Mouse (Mus musculus) lung, postnatal 14 days (tissue): ENCODE measurements at regions not wholly inside any gene's neighbourhood (a gene's known extent, or its start where the extent isn't known, plus 50 kb on each side); places are given as distances from the start of the nearest gene placed in this dataset.
A peak's percentile ranks its signal among the peaks of the same experiment; 100 is the strongest.

ENCODE experiments used
- DNase-seq: peaks from one replicate; pipeline ENCODE4 v3.0.0; 2021

GRCm38 (mm10) chr15:97188545-97188944 is 58.4 kb upstream of the Pced1b start:
- no peak for DNase-seq

- no peak for DNase-seq
These were observed 59.1 kb upstream of the Pced1b start for GRCm38 (mm10) chr15:97187831-97188230.

DNA sequence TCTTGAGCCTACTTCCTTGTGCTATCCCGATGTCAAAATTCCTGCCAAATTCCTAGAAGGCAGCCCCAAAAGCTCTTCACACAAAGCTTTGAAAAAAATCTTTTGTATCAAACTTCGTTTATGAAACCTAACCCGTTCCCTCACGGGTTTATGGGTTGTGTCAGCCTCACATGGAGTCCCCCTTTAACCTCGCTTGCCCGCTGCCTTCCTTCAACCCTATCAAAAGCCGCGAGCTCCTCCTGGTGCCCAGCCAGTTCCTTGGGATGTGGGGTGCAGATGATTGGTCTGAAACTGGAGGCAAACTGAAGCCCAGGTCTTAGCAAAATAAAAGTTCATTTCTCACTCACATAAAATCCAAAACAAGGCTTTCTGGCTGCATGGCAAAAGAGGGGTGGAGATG is 60.9 kb upstream of the Pced1b start:
- DNase-seq: peak; percentile 29

DNA sequence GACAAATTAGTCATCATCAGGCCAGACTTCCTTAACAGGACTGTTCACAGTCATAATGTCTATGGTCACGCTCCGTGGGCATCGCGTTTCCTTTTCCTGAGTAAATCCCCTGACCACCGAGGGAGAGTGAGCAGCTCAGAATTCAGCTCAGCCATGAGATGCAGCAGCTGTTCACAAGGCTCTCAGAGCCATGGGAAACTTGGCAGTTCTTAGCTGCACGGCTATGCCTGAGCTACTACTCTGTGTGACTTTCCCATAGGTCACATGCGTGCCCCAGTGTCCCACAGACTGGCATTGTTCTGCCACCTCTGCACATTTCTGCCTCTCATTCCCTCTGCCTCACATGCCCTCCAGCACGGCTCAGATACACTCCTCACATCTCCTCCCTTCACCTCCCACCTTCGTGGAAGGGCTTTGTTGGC is 64.3 kb upstream of the Pced1b start:
- no peak for DNase-seq

GRCm38 (mm10) chr15:97180970-97181669 is 65.8 kb upstream of the Pced1b start:
- no peak for DNase-seq

DNA sequence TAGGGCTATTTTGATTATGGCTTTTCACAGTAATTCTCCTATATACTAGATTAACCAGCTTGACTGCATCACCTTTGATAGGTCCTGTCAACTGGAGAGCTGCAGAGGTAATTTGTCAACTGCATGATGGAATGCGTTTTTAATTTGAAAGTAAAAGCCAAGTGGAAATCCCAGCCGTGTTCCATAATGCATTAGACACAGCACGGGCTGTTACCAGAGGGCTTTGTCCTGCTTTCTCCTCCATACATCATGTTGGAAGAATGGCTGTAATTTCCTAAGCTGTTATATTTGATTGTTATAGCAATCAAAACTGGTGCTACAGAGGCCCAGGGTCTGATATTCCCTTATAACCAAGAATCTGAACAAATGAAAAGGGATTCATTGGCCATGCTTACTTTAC is 68.6 kb upstream of the Pced1b start:
- DNase-seq: no peak

- no peak for DNase-seq
These were observed 69.1 kb upstream of the Pced1b start for GRCm38 (mm10) chr15:97177806-97178205.

- DNase-seq: peak; percentile 60
These were observed 71.9 kb upstream of the Pced1b start for GRCm38 (mm10) chr15:97174989-97175388.

DNA sequence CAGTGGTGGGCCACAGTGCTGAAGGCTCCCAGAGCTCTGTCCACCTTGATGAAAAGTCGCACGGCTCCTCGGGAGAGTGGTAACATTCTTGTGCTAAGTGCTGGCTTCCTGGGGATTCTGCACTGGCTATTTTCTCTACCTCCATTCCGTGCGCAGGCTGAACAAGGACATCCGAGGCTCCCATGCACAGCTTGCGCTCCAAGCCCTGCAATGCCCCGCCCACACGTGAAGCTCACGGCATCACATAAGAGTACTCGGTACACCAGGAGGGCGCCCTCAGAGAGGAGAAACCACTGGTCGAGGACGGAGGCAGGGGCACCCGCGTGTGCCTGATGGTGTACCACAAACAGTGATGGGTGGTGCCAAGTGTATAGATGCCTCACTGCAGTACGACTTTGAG is 73.7 kb upstream of the Pced1b start:
- no peak for DNase-seq

DNA sequence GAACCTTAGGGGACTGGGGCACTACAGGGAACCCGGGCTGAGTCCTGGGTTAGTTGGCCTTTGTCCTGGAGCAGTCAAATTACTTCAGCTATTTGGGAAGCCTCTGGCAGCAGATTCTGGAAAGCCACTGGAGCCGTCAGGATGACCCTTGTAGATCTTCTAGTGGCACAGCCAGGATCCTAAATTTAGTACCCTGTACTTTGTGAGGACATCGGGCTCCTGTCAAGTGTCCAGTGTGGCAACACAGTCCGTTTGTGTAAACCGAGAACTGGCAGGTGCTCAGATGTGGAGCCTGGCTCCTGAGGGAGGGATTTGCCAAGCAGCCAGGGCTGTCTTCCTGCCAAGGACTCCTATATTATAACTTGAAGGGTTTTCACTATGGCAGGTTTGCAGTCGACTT is 76.8 kb upstream of the Pced1b start:
- peak; percentile 16 for DNase-seq

DNA sequence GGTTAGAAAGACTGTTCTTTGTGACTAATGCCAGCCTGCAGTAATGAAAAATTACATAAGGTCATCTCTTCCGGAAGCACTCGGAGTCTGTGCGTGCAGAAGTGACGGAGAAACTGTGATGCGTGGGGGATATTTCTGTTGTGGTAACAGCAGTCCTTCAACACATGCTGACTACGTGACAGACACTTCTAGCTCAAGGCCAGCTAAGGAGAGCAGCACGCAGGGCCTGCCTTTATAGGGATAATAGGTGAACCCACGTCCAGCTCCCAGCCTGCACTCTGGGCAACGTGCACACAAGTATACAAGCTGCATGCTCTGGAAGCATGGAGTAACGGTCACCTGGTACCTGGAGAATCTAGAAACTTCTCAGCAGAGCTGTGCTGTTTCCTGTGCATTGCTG is 77.5 kb upstream of the Pced1b start:
- no peak for DNase-seq

DNA sequence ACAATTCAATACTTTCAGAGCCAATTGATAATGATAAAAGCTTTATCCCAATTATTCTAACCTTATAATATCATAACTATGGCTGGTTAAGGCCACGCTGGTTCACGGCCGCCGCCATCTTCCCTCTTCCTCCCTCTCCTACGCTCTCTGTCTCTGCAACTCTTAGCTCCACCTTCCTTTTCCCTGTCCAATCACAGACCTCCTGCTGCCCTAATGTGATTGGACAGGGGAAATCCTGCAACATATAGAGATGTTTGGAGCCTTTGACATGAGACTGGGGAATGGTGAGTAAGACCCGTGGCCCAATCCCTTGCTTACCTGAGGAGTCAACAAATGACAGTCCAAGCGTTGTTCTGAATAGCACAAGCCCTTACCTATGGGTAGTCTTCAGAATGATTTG is 79.8 kb upstream of the Pced1b start:
- DNase-seq: no peak

DNA sequence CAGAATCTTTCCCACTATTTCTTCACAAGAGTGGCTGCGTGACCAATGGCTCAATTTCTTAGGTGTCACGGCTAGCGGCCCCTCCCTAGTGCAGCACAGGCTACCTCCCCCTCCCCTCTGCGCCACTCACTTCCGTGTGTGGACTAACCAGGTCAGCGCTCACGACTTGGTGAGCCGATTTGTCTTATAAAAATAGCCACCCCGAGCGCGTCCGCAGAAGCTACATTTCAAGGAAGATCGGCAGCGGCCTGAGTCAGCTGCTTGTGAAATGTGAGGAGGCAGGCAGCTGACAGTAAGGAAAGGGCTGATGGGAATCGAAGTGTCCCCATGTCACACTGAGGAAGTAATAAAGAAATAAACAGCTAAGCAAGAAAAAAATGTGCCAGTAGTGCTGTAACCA is 82.3 kb upstream of the Pced1b start:
- no peak for DNase-seq

DNA sequence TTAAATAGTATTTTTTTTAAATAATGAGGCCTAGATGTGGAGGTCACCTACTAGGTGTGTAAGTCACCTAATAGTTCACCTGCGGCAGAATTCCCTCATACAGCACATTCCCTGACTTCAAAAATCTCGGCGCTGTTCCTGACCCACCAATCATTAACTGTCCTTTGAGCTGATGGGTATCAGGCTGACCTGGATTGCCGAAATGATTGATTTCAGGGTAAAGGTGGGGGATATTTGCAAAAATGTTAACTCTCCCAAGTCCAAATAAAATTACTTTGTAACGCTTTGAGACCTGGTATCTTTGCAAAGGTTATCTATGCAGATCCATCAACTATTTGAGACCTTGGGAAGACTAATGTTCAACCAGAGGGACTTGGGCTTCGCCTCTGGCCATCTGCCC is 82.9 kb upstream of the Pced1b start:
- no peak for DNase-seq

DNA sequence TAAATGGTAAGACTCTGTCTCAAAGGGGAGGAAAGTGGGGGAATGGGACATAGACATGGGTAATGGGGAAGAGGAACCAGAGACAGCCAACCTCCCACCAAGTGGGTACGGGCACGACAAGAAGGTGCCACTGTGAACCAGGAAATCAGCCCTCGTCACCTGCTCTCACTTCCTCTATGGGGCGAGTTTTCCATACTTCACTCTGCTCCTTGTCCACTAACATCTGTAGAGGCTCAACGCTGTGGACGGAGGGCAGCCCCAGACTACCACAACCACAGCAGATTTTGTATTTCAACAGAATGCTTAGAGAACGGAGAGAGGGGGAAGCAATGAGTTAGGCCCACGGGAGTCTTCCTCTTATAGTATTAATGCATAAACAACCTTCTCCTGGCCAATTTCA is 83.8 kb upstream of the Pced1b start:
- DNase-seq: no peak

DNA sequence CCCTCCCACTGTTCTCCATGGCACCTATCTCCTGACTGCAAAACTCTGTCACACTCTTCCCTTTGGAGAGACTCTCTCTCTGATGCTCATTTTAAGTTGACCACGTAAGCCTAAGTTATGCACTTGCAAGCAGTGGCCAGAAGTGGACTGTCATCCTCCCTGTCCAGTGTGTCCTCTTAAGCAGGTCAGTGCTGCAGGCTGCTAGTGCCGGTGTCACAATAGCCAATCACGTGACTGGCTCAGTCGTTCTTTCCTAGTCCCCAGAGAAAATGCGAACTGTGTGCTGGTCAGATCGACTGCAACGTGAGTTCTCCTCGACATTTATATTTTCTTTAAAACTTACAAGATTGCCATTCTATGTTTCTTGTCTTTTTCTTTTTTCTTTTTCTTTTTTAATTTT is 84.6 kb upstream of the Pced1b start:
- no peak for DNase-seq

DNA sequence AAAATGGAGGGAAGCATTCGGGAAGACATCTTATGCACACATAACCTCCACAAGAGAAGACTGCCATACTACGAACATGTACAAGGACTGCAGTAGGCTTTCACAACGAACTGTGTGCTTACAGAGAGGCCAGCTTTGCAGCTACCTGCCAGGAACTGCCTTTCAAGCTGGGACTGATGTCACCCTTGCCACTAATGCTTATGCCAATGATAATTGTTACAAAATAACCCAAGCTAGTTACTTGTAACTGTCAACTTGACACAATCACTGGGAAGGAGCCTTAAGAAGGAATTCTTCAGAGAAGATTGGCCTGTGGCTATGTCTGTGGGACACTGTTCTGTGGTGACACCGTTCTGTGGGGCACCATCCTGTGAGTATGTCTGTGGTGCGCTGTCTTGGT is 85.4 kb upstream of the Pced1b start:
- DNase-seq: no peak

DNA sequence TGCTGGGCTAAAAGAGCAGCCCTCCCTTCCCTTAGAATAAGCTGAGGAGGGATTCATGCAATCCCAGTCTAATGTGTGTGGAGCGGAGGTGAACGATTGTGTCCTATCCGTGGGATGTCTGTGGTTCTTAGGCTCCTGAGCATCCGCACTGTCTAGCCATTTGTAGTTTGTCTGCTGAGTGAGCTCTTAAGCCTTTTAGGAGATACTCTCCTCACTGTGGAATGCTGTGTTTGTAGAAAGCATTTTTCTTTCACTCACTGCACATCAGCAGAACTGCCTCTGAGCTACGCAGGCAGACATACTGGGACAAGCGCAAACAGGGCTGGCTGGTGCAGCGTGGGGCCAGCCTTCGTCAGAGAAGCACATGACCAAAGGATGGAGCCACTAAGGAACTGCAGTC is 94.6 kb upstream of the Pced1b start:
- no peak for DNase-seq

DNA sequence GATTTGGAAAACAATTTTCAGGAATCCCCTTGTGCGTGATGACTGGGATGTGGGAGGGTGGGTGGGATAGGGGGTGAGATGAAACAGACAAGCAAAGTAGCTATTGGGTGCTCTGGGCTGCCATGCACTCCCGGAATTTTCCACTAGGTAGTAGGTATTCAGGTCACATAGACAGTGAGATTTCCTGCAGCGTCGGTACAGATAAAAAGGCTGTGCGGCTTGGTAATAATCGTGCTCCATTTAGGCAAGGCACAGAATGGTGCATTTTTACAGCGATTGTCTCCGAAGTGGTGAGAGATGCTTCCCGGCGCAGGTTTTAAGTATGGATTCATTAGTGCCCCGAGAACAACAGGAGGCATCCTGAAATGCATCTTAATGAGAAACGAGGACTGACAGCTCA is 95.1 kb upstream of the Pced1b start:
- DNase-seq: no peak

DNA sequence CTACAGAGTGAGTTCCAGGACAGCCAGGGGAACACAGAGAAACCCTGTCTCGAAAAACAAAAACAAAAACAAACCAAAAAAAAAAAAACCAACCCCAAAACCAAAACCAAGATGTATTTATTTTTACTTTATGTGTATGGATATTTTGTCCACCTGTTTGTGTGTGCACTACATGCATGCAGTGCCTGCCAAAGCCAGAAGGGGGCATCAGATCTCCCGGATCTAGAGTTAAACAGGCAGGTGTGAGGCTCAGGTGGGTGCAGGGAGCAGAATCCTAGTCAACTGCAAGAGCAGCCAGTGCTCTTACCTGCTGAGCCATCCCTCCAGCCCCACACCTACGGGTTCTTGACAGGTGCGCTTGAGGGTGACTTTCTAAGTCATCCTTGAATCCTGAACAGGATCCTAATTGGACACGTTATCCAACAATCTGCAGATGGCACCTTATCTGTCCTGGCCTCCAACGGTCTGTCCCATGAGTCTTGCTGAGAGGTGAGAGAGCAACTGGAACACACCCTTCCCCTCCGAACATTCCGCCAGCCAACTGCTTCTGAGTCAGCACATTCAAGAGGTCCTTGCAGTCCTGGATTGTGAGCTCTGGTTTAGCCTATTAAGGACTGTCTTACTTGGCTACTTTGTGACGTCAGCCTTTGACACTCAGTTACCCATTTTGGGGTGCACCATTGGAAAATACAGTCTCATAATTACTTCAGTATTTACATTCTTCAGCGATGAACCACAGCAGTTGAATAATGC is 95.4 kb upstream of the Slc38a4 start:
- DNase-seq: no peak

GRCm38 (mm10) chr15:97141958-97142357 is 86.2 kb upstream of the Slc38a4 start:
- DNase-seq: no peak

DNA sequence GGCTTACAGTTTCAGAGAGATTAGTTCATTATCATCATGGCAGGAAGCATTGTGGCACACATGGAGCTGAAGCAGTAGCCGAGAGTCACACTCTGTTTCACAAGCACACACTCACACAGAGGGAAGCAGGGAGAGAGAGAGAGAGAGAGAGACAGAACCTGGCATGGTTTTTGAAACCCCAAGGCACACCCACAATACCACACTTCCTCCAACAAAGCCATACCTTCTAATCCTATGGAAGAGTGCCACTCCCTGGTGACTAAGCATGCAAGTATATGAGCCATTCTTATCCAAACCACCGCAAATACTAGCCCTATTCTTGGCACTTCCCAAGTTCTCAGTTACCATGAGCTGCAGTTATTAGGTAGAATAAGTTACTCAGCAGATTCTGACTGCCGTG is 82.5 kb upstream of the Slc38a4 start:
- DNase-seq: no peak

GRCm38 (mm10) chr15:97135291-97135690 is 79.5 kb upstream of the Slc38a4 start:
- DNase-seq: peak; percentile 74

DNA sequence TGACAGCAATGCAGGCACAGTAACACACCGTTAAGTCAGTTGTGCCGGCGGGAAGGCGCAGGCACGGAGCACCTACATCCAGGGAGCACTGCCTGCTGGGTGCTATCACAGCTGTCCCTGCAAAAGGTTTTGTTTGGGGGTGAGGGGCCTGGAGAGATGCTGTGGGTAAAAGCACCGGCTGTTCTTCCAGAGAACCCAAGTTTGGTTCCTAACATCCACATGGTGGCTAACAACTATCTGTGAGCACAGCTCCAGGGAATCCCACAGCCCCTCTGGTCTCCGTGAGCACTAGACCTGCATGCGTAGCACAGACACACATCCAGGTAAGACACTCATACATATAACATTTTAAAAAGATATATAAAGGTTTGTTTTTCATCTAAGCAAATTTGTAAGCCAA is 72.0 kb upstream of the Slc38a4 start:
- DNase-seq: no peak
